Mouse (Mus musculus) heart, postnatal 0 days (tissue): ENCODE measurements around the gene Vsir.

ENCODE experiments used
- CTCF ChIP-seq: IDR thresholded peaks from 2 replicates; pipeline ENCODE4 v1.5.1; 2016; ENCODE audit warnings: antibody characterized with exemption, control low read depth, low read depth
- EP300 ChIP-seq: IDR thresholded peaks from 2 replicates; pipeline ENCODE4 v1.6.1; 2016; ENCODE audit warnings: antibody characterized with exemption, low read depth

GRCm38 (mm10) chr10:60390904-60391420 lies 44.3 kb downstream of the Vsir start:
- TF ChIP-seq CTCF (no peak), EP300 (no peak)
